Mouse (Mus musculus) urinary bladder, postnatal 14 days (tissue): ENCODE measurements at regions not wholly inside any gene's neighbourhood (a gene's known extent, or its start where the extent isn't known, plus 50 kb on each side); places are given as distances from the start of the nearest gene placed in this dataset.

ENCODE experiments used
- DNase-seq: peaks from one replicate; pipeline ENCODE4 v3.0.0; 2021; ENCODE audit warnings: low spot score

- DNase-seq, result no peak
Measured at GRCm38 (mm10) chr10:109480551-109480950, 469.8 kb upstream of the Syt1 start.

DNA sequence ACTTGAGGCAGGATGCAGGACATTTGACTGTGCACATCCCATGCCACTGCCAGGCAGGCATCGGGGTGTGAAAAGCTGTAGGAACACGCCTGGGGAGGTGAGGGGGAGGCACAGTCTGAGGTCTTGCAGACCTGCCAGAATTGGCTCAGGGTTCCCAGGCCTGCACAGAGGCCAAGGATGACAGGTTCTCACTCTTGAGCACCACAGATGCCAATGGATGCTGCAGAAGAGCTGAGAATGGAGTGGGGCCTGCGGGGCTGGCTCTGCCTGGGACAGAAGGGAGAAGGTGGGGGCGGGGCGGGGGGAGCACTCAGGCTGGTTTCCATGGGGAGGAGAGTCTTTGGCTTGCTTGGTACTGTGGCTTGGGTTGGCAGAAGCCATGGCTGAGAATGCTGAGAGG, 469.2 kb upstream of the Syt1 start:
- DNase-seq, result no peak

DNA sequence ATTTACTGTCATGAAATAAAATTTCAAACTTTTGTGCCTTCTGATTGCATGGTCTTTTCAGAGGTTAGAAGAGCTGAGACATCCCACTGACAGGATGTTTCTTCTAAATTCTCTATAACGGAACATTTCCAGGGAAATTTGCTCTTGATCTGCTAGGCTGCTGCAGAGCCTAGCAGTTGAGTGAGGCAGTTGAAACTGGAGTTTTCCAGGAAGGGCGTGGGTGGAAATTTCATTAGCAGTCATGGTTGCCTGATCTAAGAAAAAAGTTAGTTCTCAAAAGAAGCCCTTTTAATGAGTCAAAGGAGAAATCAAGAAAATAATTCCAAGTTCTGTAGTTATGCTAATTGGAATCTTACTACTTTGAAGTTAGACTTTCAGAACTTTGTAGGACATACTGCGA, 455.7 kb upstream of the Syt1 start:
- DNase-seq, result no peak

DNA sequence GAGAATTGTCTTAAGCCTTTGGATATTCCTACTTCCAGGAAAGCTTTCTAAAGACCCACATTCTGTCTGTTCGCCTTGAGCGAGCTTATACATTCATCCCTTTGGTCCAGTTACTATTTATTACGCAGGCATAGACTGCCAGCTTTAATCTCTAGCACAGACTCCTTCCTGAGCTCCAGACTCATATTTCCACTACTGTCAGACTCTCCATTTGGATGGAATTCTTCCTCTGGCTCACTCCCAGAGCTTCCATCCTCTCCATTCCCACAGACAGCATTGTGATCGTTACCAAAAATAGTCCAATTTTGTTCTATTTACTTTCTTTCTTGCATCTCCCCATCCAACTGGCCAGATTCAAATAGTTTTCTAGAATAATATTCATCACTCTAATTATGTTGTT, 420.3 kb upstream of the Syt1 start:
- no peak for DNase-seq

DNA sequence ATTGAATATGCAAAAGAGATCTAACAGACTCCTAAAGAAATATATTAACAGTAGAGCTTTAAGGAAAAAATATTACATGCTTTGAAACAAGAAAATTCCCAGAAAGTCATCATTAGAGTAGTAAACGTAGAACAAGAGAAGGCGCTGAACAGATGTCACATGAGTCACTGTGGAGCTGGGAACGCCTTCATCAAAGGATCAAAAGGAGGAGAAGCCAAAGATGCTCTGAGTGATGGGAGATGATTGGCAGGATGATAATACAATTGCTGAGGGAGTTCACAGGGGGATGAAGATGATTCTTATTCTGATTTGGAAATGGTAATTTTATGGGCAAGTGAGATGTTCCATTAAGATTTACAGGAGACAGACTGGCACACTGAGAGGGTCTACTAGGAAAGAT, 417.1 kb upstream of the Syt1 start:
- no peak for DNase-seq

- DNase-seq, result no peak
Measured at GRCm38 (mm10) chr10:109407011-109407410, 396.2 kb upstream of the Syt1 start.

- no peak for DNase-seq
Measured at GRCm38 (mm10) chr10:109405116-109405685, 394.4 kb upstream of the Syt1 start.

DNA sequence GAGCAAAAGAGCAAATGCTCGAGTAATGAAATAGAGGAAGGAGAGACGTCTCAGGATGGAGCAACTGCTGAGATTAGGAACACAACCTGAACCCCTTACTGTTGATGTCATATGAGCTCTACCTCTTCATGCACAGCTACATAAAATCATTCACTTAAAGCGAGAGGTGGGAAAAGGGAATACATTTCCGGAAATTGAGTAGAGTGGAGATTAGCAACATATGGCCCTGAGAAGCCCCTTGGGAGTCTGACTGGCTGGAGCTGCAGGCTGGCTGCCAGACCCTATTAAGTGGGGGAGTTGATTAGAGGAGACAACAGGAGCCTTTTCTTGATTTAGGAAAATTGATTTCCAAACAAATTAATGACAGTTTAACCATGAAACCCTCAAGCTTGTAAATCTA, 373.0 kb upstream of the Syt1 start:
- no peak for DNase-seq

DNA sequence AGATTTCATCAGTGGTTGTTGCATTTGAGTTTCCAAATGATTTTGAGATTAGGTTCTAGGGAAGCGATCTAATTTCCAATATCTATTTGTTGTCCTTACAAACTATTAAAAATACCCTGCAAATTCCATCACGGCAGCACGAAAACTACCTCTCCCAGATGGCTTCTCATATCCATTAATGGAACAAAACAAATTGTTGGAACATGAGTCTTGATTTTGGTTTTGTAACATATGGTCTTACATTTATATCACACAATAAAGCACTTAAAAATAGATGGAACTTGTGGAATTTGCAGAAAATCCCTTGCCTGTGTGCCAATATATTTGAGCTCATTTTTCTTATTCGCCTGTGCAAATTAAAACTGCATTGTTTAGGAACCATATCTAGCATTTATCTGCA, 368.1 kb upstream of the Syt1 start:
- DNase-seq, result no peak

DNA sequence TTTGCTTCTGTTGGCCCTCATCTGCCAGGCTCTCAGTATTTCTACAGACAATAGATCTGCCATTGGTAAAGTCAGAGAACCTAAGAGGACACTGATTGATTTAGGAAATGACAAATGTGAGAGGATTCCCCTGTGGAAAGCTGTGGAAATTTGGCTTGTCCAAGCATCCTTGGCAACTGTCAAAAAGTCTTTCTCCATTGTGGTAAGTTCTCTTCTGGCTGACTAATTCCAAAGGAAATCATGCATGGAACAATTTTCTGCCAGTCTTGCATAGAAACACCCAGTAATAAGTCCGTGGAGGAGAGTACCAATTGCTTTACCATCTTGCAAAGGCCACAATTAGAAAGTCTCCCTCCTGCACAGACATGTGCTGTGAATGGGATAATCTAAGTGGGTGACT, 349.4 kb upstream of the Syt1 start:
- DNase-seq, result no peak

- DNase-seq, result no peak
Measured at GRCm38 (mm10) chr10:109358812-109359211, 348.0 kb upstream of the Syt1 start.

GRCm38 (mm10) chr10:109332846-109333386, 322.1 kb upstream of the Syt1 start:
- DNase-seq, result no peak

DNA sequence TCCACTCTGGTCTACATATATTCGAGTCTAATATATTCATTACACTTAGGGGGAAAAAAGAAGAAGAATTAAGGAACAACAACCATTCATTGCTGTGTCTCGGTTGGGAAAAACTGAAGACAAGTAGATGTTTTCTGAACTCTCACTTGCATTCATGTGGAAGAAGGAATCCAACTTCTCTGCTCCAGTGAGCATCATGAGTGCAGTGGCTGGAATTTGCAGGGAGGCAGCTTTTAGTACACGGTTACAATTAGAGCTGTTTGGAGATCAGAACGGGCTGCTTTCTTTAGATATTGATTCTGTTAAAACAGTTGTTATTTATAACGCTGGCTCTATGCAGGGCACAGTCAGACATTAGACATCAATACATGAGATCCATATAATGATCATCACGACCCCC, 298.5 kb upstream of the Syt1 start:
- DNase-seq, result no peak

- DNase-seq, result no peak
Measured at GRCm38 (mm10) chr10:109300199-109300598, 289.4 kb upstream of the Syt1 start.

- no peak for DNase-seq
Measured at GRCm38 (mm10) chr10:109299785-109300184, 289.0 kb upstream of the Syt1 start.

DNA sequence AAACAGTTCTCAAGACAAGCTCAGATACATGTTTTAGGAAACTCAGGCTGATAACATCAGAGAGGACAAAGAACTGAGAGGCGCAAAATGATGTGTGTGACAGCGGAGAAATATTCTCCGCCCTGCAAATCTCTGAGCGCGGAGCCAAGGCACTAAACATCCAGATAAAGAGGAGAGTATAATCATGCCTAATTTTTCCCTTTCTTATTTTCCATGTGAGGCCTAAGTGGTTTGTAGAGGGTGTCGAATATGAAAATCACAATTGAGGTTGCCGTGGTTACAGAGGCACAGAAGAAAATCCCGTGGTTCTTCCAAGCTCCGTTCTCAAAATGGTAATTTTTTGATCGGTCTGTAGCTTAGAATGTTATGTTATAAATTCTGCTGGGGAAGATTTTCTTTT, 272.6 kb upstream of the Syt1 start:
- DNase-seq, result no peak

DNA sequence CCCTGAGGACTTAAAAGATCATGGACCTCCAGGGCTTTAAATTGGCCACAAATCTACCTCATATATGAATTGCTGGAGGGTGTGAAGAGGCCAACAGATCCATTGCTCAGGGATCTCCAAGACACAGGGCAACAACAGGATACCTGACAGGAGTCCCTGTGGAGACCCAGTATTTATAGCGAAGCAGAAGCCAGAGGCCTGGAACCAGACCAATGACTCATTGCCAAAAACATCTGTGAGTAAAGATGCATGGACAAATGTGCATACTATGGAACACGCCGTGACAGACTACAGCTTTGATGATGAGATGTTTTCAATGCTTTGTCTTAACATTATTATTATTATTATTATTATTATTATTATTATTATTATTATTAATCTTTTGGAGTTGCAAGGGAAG, 239.0 kb upstream of the Syt1 start:
- DNase-seq, result no peak

- no peak for DNase-seq
Measured at GRCm38 (mm10) chr10:109246328-109246727, 235.5 kb upstream of the Syt1 start.

GRCm38 (mm10) chr10:109237026-109237425, 226.2 kb upstream of the Syt1 start:
- no peak for DNase-seq

DNA sequence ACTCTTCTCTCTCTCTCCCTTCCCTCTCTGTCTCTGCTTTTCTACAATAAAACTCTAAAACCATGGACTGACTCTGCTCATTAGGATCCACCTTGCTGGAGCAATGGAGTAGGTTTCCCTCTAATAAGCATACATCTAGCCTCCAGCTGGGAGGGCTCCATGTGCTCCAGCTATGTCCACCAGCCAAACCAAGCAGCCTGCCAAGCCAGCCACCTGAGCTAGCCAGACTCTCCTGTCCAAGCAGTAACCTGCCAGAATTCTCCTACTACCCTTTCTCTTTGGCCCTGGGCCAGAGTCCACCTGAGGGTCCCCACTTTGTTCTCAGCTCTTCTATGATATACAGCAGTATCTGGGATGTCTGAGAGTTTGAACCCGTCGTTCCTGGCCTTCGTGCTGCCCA, 216.2 kb upstream of the Syt1 start:
- no peak for DNase-seq

GRCm38 (mm10) chr10:109188761-109189503, 178.2 kb upstream of the Syt1 start:
- no peak for DNase-seq

DNA sequence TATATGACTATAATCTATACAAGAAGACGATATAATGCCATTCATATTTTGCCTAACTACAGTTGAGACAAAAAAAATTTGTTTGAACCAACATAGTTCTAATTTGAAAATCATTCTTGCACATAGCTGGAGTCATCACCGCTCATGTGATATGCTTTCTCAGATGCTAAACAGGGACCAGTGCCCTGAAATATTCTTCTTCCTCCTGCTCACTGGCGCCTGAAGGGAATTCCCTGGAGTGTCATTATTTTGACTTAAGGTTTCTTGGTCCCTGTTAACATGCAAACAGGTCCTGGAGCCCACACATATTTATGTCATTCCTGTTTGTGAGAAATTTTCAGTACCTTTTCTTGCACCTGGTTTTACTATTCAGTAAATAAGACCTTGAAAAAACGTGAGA, 177.5 kb upstream of the Syt1 start:
- DNase-seq, result no peak

- no peak for DNase-seq
Measured at GRCm38 (mm10) chr10:109185243-109185642, 174.5 kb upstream of the Syt1 start.

DNA sequence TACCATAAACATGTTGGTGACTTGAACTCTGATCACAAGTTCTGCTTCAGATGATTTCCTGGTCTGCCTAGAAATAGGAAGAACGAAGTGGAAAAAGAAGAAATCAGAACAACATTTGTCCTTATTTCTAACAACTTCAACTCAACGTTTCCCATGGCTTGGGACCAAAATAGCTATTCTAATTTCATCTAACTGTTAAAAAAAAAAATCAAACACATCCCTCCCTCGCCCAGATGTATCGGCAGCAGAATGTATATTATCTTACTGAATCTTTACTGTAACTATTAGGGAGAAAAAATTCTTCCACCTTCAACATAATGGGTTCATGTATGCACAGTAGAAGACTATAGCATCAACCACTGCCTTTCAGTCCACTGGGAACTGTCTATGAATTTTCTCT, 169.7 kb upstream of the Syt1 start:
- DNase-seq, result no peak
